In the genomic region with DNA sequence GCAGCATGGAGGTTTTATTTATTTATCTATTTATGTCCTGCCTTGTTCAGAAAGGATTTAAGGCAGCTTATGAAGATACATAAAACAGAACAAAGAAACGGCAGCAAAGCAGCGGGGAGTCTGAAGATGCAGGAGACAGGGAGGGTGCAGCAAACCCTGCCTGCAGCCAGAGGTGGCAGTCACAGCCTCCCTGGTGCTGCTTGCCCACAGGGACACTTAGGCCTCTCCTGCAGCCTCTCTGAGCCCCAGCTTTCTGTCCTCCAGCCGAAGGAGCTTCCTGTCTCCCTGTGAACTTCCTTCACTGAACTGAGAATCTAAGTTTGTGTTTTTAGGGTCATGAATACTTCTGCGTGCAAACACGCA, we compare ENCODE assay signal across 19 mouse cellular contexts.
DNase-seq lines count a peak whose midpoint lies in the region; ATAC-seq and TF ChIP-seq lines count a peak whose summit lies in the region.
"Had no signal": no experiment of that assay in that cellular context is flagged by ENCODE, and none has a peak within 500 bp of the region (broad histone marks: within the 10 kb centered on the region; RNA-seq: fewer than 3 reads in every experiment).

No protein-coding gene starts in this region.

- DNase-seq in layer of hippocampus, adult 2 months (ENCODE audit: low spot score in 2 of 2): no peak
- no peak for DNase-seq in layer of hippocampus, adult 9-10 months (ENCODE audit: low spot score)
- DNase-seq in kidney, adult 8-10 months: no peak
- DNase-seq in cerebellum, postnatal 10 days: no peak
- no peak for DNase-seq in thymus, postnatal 10 days (ENCODE audit: low spot score in 2 of 2)
- DNase-seq: adrenal gland, postnatal 25 days; B cell, adult 2 months; heart, postnatal 10 days; lung, embryonic 14.5 days; right cerebral cortex, adult 18-20 months; thymus, adult 2 months had no signal

- no peak overlapping the region for H3K27ac ChIP-seq in layer of hippocampus, adult 2 months
- H3K27ac ChIP-seq in forebrain, embryonic 16.5 days (ENCODE audit: low read length): peak overlapping the region; percentile 15; the same call in 1 of the 2 replicates
- H3K27ac ChIP-seq in midbrain, embryonic 12.5 days (replicated peaks): peak overlapping the region; percentile 42; the same call in 1 of the 2 replicates
- peak overlapping the region; percentile 74; the same call in 1 of the 2 replicates for H3K27ac ChIP-seq in neural tube, embryonic 14.5 days (ENCODE audit: low read depth, low read length)
- H3K27ac ChIP-seq: heart, embryonic 10.5 days; kidney, embryonic 15.5 days; liver, embryonic 12.5 days; macrophage had no signal

- ATAC-seq in forebrain, embryonic 16.5 days: no peak
- no peak for ATAC-seq in midbrain, embryonic 12.5 days (ENCODE audit: low FRiP score, low read depth)
- ATAC-seq in neural tube, embryonic 14.5 days (ENCODE audit: low read depth): peak; percentile 58; the same call in 1 of the 2 replicates
- ATAC-seq: inflammation-experienced regulatory T-cells, adult 6 months; liver, embryonic 12.5 days had no signal

- no peaks in the 10 kb centered on the region for H3K27me3 ChIP-seq in forebrain, embryonic 16.5 days (replicated peaks; ENCODE audit: control insufficient read depth, insufficient read depth, low read length)
- H3K27me3 ChIP-seq in midbrain, embryonic 12.5 days: no peaks in the 10 kb centered on the region; the same call in 1 of the 2 replicates
- H3K27me3 ChIP-seq in neural tube, embryonic 14.5 days (ENCODE audit: control insufficient read depth, insufficient read depth, low read length): no peaks in the 10 kb centered on the region
- H3K27me3 ChIP-seq: liver, embryonic 12.5 days had no signal

- H3K4me1 ChIP-seq in forebrain, embryonic 16.5 days (replicated peaks; ENCODE audit: control insufficient read depth, insufficient read depth, low read length): peaks cover 8% of the 10 kb centered on the region
- H3K4me1 ChIP-seq in midbrain, embryonic 12.5 days: peaks cover 18% of the 10 kb centered on the region; the same call in 1 of the 2 replicates
- peaks cover 15% of the 10 kb centered on the region for H3K4me1 ChIP-seq in neural tube, embryonic 14.5 days (ENCODE audit: control insufficient read depth, insufficient read depth, low read length)
- H3K4me1 ChIP-seq: heart, embryonic 10.5 days; kidney, embryonic 15.5 days; liver, embryonic 12.5 days had no signal

- no peak overlapping the region for H3K9ac ChIP-seq in forebrain, embryonic 16.5 days (replicated peaks; ENCODE audit: low read depth, low read length)
- H3K9ac ChIP-seq in midbrain, embryonic 12.5 days (replicated peaks): no peak overlapping the region
- H3K9ac ChIP-seq in neural tube, embryonic 14.5 days (replicated peaks; ENCODE audit: low read depth, low read length): no peak overlapping the region
- H3K9ac ChIP-seq: kidney, embryonic 15.5 days; liver, embryonic 12.5 days; lung, embryonic 14.5 days had no signal

- H3K9me3 ChIP-seq in forebrain, embryonic 16.5 days (ENCODE audit: control insufficient read depth, low read length): no peaks in the 10 kb centered on the region
- no peaks in the 10 kb centered on the region for H3K9me3 ChIP-seq in midbrain, embryonic 12.5 days
- no peaks in the 10 kb centered on the region for H3K9me3 ChIP-seq in neural tube, embryonic 14.5 days (ENCODE audit: control insufficient read depth, low read length)
- H3K9me3 ChIP-seq: heart, embryonic 10.5 days; kidney, embryonic 15.5 days; liver, embryonic 12.5 days had no signal

- 60% methylated on average over 5 of the region's 5 CpGs for WGBS in forebrain, embryonic 16.5 days
- WGBS in midbrain, embryonic 12.5 days: 59% methylated on average over 5 of the region's 5 CpGs
- 49% methylated on average over 5 of the region's 5 CpGs for WGBS in neural tube, embryonic 14.5 days

- no peaks in the 10 kb centered on the region for H3K36me3 ChIP-seq in forebrain, embryonic 16.5 days (ENCODE audit: control insufficient read depth, insufficient read depth)
- H3K36me3 ChIP-seq in midbrain, embryonic 12.5 days: no peaks in the 10 kb centered on the region
- H3K36me3 ChIP-seq in neural tube, embryonic 14.5 days (ENCODE audit: control insufficient read depth, insufficient read depth, low read length): no peaks in the 10 kb centered on the region
- H3K36me3 ChIP-seq: heart, embryonic 10.5 days; kidney, embryonic 15.5 days; liver, embryonic 12.5 days had no signal

- no peak overlapping the region for H3K4me3 ChIP-seq in layer of hippocampus, adult 2 months
- no peak overlapping the region for H3K4me3 ChIP-seq in forebrain, embryonic 16.5 days (replicated peaks; ENCODE audit: low read length)
- no peak overlapping the region for H3K4me3 ChIP-seq in midbrain, embryonic 12.5 days
- H3K4me3 ChIP-seq in neural tube, embryonic 14.5 days (ENCODE audit: low read depth, low read length): no peak overlapping the region
- H3K4me3 ChIP-seq: heart, embryonic 10.5 days; kidney, embryonic 15.5 days; liver, embryonic 12.5 days had no signal

- H3K4me2 ChIP-seq in forebrain, embryonic 16.5 days (ENCODE audit: low read length): no peak overlapping the region
- no peak overlapping the region for H3K4me2 ChIP-seq in midbrain, embryonic 12.5 days (replicated peaks)
- no peak overlapping the region for H3K4me2 ChIP-seq in neural tube, embryonic 14.5 days (ENCODE audit: low read depth, low read length)
- H3K4me2 ChIP-seq: kidney, embryonic 15.5 days; liver, embryonic 12.5 days; lung, embryonic 14.5 days had no signal

- peak; percentile 40 for TF ChIP-seq CTCF in layer of hippocampus, adult 2 months (conservative IDR thresholded peaks at IDR 0.05)
